Comparison of ENCODE assay signal across 9 mouse cellular contexts in genomic region chr10:70949254-70950104, GRCm38 (mm10).
DNase-seq lines count a peak whose midpoint lies in the region; ATAC-seq lines count a peak whose summit lies in the region.
"Had no signal": no experiment of that assay in that cellular context is flagged by ENCODE, and none has a peak within 500 bp of the region (broad histone marks: within the 10 kb centered on the region; RNA-seq: fewer than 3 reads in every experiment).

No protein-coding gene starts in this region.

- H3K4me2 ChIP-seq in heart, embryonic 15.5 days: no peak overlapping the region
- peak overlapping the region; percentile 40 for H3K4me2 ChIP-seq in hindbrain, embryonic 14.5 days (replicated peaks)
- H3K4me2 ChIP-seq in neural tube, embryonic 12.5 days (replicated peaks): peak overlapping the region; percentile 51
- no peak overlapping the region for H3K4me2 ChIP-seq in liver, embryonic 11.5 days

- no peak for DNase-seq in heart, adult 18-20 months
- DNase-seq in embryo, embryonic 11 days: peak; percentile 82
- DNase-seq in hindbrain, embryonic 14.5 days (ENCODE audit: low spot score): peak; percentile 74
- no peak for DNase-seq in urinary bladder, postnatal 10 days (ENCODE audit: low spot score)
- DNase-seq in liver, embryonic 11.5 days (ENCODE audit: low spot score): no peak
- DNase-seq: gastrocnemius, postnatal 10 days had no signal

- H3K27me3 ChIP-seq in heart, embryonic 15.5 days: no peaks in the 10 kb centered on the region
- H3K27me3 ChIP-seq in hindbrain, embryonic 14.5 days (ENCODE audit: control insufficient read depth, insufficient read depth, low read length): no peaks in the 10 kb centered on the region
- H3K27me3 ChIP-seq in neural tube, embryonic 12.5 days (replicated peaks): no peaks in the 10 kb centered on the region
- no peaks in the 10 kb centered on the region for H3K27me3 ChIP-seq in liver, embryonic 11.5 days (replicated peaks; ENCODE audit: control insufficient read depth, insufficient read depth, low read length)

- 0 out of 2 replicates have a peak, but pooled peaks cover 8% of the 10 kb centered on the region for H3K36me3 ChIP-seq in heart, embryonic 15.5 days
- H3K36me3 ChIP-seq in hindbrain, embryonic 14.5 days (replicated peaks; ENCODE audit: control insufficient read depth, insufficient read depth): no peaks in the 10 kb centered on the region
- H3K36me3 ChIP-seq in neural tube, embryonic 12.5 days: no peaks in the 10 kb centered on the region
- H3K36me3 ChIP-seq in liver, embryonic 11.5 days (ENCODE audit: control insufficient read depth, insufficient read depth, low read length): no peaks in the 10 kb centered on the region

- H3K27ac ChIP-seq in heart, embryonic 15.5 days: no peak overlapping the region
- H3K27ac ChIP-seq in hindbrain, embryonic 14.5 days: peak overlapping the region; percentile 75
- peak overlapping the region; percentile 80 for H3K27ac ChIP-seq in neural tube, embryonic 12.5 days
- H3K27ac ChIP-seq in liver, embryonic 11.5 days (ENCODE audit: low read depth, low read length): no peak overlapping the region

- H3K4me1 ChIP-seq in heart, embryonic 15.5 days (replicated peaks): 0 out of 2 replicates have a peak, but pooled peaks cover 4% of the 10 kb centered on the region
- H3K4me1 ChIP-seq in hindbrain, embryonic 14.5 days (replicated peaks; ENCODE audit: control insufficient read depth, insufficient read depth, low read length): peaks cover 36% of the 10 kb centered on the region
- peaks cover 32% of the 10 kb centered on the region for H3K4me1 ChIP-seq in neural tube, embryonic 12.5 days
- no peaks in the 10 kb centered on the region for H3K4me1 ChIP-seq in liver, embryonic 11.5 days (replicated peaks; ENCODE audit: control insufficient read depth, insufficient read depth, low read length)

- 31% methylated on average over 23 of the region's 23 CpGs for WGBS in heart, embryonic 15.5 days
- 6% methylated on average over 23 of the region's 23 CpGs for WGBS in hindbrain, embryonic 14.5 days
- WGBS in neural tube, embryonic 12.5 days: 13% methylated on average over 23 of the region's 23 CpGs
- 46% methylated on average over 23 of the region's 23 CpGs for WGBS in liver, embryonic 11.5 days

- H3K4me3 ChIP-seq in heart, embryonic 15.5 days: no peak overlapping the region
- no peak overlapping the region for H3K4me3 ChIP-seq in hindbrain, embryonic 14.5 days (replicated peaks; ENCODE audit: low read length)
- H3K4me3 ChIP-seq in neural tube, embryonic 12.5 days: 0 out of 2 replicates have a peak overlapping the region, but pooled peaks have one; percentile 1
- H3K4me3 ChIP-seq in liver, embryonic 11.5 days (ENCODE audit: low read depth, low read length): no peak overlapping the region

- H3K9ac ChIP-seq in heart, embryonic 15.5 days: no peak overlapping the region
- peak overlapping the region; percentile 5; the same call in 1 of the 2 replicates for H3K9ac ChIP-seq in hindbrain, embryonic 14.5 days
- no peak overlapping the region for H3K9ac ChIP-seq in neural tube, embryonic 12.5 days
- H3K9ac ChIP-seq in liver, embryonic 11.5 days (ENCODE audit: low read depth, low read length): no peak overlapping the region

- peak; percentile 54; the same call in 1 of the 2 replicates for ATAC-seq in heart, embryonic 15.5 days (replicated peaks; ENCODE audit: insufficient number of reproducible peaks, insufficient read depth, low FRiP score, low read depth)
- ATAC-seq in hindbrain, embryonic 14.5 days (ENCODE audit: low FRiP score): peak; percentile 80
- ATAC-seq in neural tube, embryonic 12.5 days (ENCODE audit: low FRiP score, low read depth): peak; percentile 79
- ATAC-seq in inflammation-experienced regulatory T-cells, adult 6 months: no peak
- ATAC-seq in liver, embryonic 11.5 days (replicated peaks; ENCODE audit: low FRiP score): no peak

- H3K9me3 ChIP-seq in heart, embryonic 15.5 days (replicated peaks): no peaks in the 10 kb centered on the region
- H3K9me3 ChIP-seq in hindbrain, embryonic 14.5 days (ENCODE audit: control insufficient read depth, low read length): no peaks in the 10 kb centered on the region
- no peaks in the 10 kb centered on the region for H3K9me3 ChIP-seq in neural tube, embryonic 12.5 days
- H3K9me3 ChIP-seq in liver, embryonic 11.5 days (ENCODE audit: control insufficient read depth, low read length): no peaks in the 10 kb centered on the region

Comparison
In these comparisons a context has a peak if more than half of its experiments do, and no peak if none do; other contexts are left out.
1. ATAC-seq: peak in heart, embryonic 15.5 days (single experiment), hindbrain, embryonic 14.5 days (single experiment) and neural tube, embryonic 12.5 days (single experiment); none in inflammation-experienced regulatory T-cells, adult 6 months (single experiment) and liver, embryonic 11.5 days (single experiment).
2. H3K27ac ChIP-seq: peak in hindbrain, embryonic 14.5 days (single experiment) and neural tube, embryonic 12.5 days (single experiment); none in heart, embryonic 15.5 days (single experiment) and liver, embryonic 11.5 days (single experiment).
3. H3K4me2 ChIP-seq: peak in hindbrain, embryonic 14.5 days (single experiment) and neural tube, embryonic 12.5 days (single experiment); none in heart, embryonic 15.5 days (single experiment) and liver, embryonic 11.5 days (single experiment).
4. DNase-seq: peak in embryo, embryonic 11 days (single experiment) and hindbrain, embryonic 14.5 days (single experiment); none in heart, adult 18-20 months (0 of 2), urinary bladder, postnatal 10 days (single experiment) and liver, embryonic 11.5 days (single experiment).